Mouse (Mus musculus): ENCODE results near the gene Vmn1r73. TPM values are rescaled to one million over a fixed set of nuclear protein-coding genes. Genes with fewer than 3 reads are reported as not detected.

The Vmn1r73 gene
- not detected in 2 replicates for polyA plus RNA-seq (2012; rRNA removed)

- no peak for DNase-seq (ENCODE audit: extremely low spot score in 1 of 2, low spot score in 1 of 2)
These were observed at the start of gene Vmn1r73 for GRCm38 (mm10) chr7:11729966-11730365. TSS of gene Vmn1r73 (plus strand) at chr7:11730266.

Other genes with a start within 250 kb of the Vmn1r73 start
- gene Zscan4-ps2, start 216.0 kb upstream of the Vmn1r73 start, polyA plus RNA-seq (2012; rRNA removed): not detected in 2 replicates
- not detected in 2 replicates for gene Zscan4-ps3, start 121.0 kb upstream of the Vmn1r73 start, polyA plus RNA-seq (2012; rRNA removed)
- gene Vmn1r72, start 50.1 kb upstream of the Vmn1r73 start, polyA plus RNA-seq (2012; rRNA removed): not detected in 2 replicates
- not detected in 2 replicates for gene Vmn1r74, start 103.7 kb downstream of the Vmn1r73 start, polyA plus RNA-seq (2012; rRNA removed)
- gene Vmn1r75, start 144.4 kb downstream of the Vmn1r73 start, polyA plus RNA-seq (2012; rRNA removed): not detected in 2 replicates
- gene Vmn1r76, start 207.9 kb downstream of the Vmn1r73 start, polyA plus RNA-seq (2012; rRNA removed): not detected in 2 replicates